Mouse (Mus musculus) intestine, postnatal 0 days (tissue): ENCODE results near the gene H1f0. TPM values are rescaled to one million over a fixed set of nuclear protein-coding genes. Genes with fewer than 3 reads are reported as not detected.
A peak's percentile ranks its signal among the peaks of the same experiment; 100 is the strongest.

Experiments used
- ATAC-seq: fragments of 200-750 bp; cut with Nextera tagmentation; 2 replicates; pipeline ENCODE4 v1.8.0; 2017; ENCODE audit warnings: mild to moderate bottlenecking, moderate TSS enrichment, moderate library complexity
- H3K27ac ChIP-seq: fragments of 300-500 bp; sonication (generic); 2 replicates; pipeline ENCODE4 v1.5.1; 2014; ENCODE audit warnings: mild to moderate bottlenecking, low read depth, low read length, moderate library complexity
- H3K27me3 ChIP-seq: fragments of 300-500 bp; sonication (generic); replicated peaks from 2 replicates; pipeline ENCODE4 v1.6.1; 2014; ENCODE audit warnings: low read length, mixed read lengths; ENCODE audit not compliant: control insufficient read depth, insufficient read depth
- H3K36me3 ChIP-seq: fragments of 300-500 bp; sonication (generic); 2 replicates; pipeline ENCODE4 v1.6.1; 2014; ENCODE audit warnings: mild to moderate bottlenecking, moderate library complexity; ENCODE audit not compliant: control insufficient read depth, insufficient read depth
- H3K4me1 ChIP-seq: fragments of 300-500 bp; sonication (generic); replicated peaks from 2 replicates; pipeline ENCODE4 v1.6.1; 2014; ENCODE audit warnings: antibody characterized with exemption, low read length, mixed read lengths; ENCODE audit not compliant: control insufficient read depth, insufficient read depth
- H3K4me2 ChIP-seq: fragments of 300-500 bp; sonication (generic); replicated peaks from 2 replicates; pipeline ENCODE4 v1.6.1; 2014; ENCODE audit warnings: low read depth, mild to moderate bottlenecking, moderate library complexity
- H3K4me3 ChIP-seq: fragments of 300-500 bp; sonication (generic); 2 replicates; pipeline ENCODE4 v1.5.1; 2014; ENCODE audit warnings: low read depth, low read length
- H3K9ac ChIP-seq: fragments of 300-500 bp; sonication (generic); 2 replicates; pipeline ENCODE4 v1.6.1; 2014; ENCODE audit warnings: mild to moderate bottlenecking, low read depth, low read length
- H3K9me3 ChIP-seq: fragments of 300-500 bp; sonication (generic); 2 replicates; pipeline ENCODE4 v1.6.1; 2016; ENCODE audit warnings: mixed run types; ENCODE audit not compliant: control insufficient read depth
- CTCF ChIP-seq: sonication (generic); IDR thresholded peaks from 2 replicates; pipeline ENCODE4 v1.5.1; 2016; ENCODE audit warnings: low read depth, mild to moderate bottlenecking, control low read depth, antibody characterized with exemption, moderate library complexity
- WGBS: fragments of 180-500 bp; shearing (Covaris S2); extraction: QIAGEN DNeasy Blood & Tissue Kit; methylation state at CpG from one replicate; pipeline ENCODE4 v1.1.7; 2014; 5-methylcytosine and 5-hydroxymethylcytosine counted together
- polyA plus RNA-seq: library from polyadenylated mRNA; unstranded; fragments of >200 nt; fragmentation: Nextera tagmentation; extraction: Ambion mirVana; gene quantifications from 2 replicates; pipeline ENCODE4 v1.2.1, GENCODE M21; 2015

H1f0 gene
- polyA plus RNA-seq, 1 experiment from 2014 or later = 319 TPM

DNA sequence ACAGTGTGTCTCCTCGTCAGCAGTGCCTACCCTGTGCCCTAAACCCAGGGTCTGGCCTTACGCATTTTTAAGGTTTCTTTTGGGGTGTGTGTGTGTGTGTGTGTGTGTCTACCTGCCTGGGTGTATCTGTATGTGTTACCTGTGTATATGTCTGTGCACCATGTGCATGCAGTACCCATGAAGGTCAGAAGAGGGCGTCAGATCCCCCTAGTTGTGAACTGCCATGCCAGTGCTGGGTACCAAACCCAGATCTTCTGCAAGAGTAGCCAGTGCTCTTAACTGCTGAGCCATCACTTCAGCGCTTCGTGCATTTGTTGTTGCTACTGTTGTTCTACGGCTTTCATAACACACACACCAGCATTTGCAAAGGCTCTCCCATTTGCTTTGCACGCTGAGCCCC is 36.0 kb upstream of the H1f0 start:
- H3K27ac ChIP-seq = no peak overlapping the region
- H3K36me3 ChIP-seq = peaks cover 80% of the 10 kb centered on the region
- WGBS = 94% methylated on average over 7 of the region's 7 CpGs
- ATAC-seq = no peak
- H3K27me3 ChIP-seq = no peaks in the 10 kb centered on the region
- no peak overlapping the region for H3K9ac ChIP-seq
- no peaks in the 10 kb centered on the region for H3K9me3 ChIP-seq
- H3K4me2 ChIP-seq = no peak overlapping the region
- H3K4me1 ChIP-seq = no peaks in the 10 kb centered on the region
- no peak overlapping the region for H3K4me3 ChIP-seq
- TF ChIP-seq CTCF = peak; percentile 54

DNA sequence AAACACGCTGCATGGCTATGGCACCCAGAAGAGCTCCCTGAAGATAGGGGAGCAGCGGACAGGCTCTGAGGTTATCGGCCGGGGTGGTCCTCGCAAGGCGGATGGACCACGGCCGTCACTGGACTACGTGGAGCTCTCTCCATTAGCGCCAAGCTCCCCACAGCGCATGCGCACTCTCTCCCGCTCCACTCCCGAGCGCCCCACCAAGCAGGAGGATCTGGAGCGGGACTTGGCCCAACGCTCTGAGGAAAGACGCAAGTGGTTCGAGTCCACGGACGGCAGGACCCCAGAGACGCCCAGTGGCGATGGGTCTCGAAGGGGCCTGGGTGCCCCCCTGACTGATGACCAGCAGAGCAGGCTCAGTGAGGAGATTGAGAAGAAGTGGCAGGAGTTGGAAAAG is 35.3 kb upstream of the H1f0 start:
- Histone ChIP-seq H3K9me3 (no peaks in the 10 kb centered on the region), H3K27me3 (no peaks in the 10 kb centered on the region), H3K4me3 (no peak overlapping the region), H3K36me3 (peaks cover 75% of the 10 kb centered on the region), H3K9ac (no peak overlapping the region), H3K4me1 (no peaks in the 10 kb centered on the region), H3K4me2 (no peak overlapping the region), H3K27ac (no peak overlapping the region)
- WGBS = 96% methylated on average over 24 of the region's 24 CpGs
- no peak for ATAC-seq
- TF ChIP-seq CTCF = no peak

DNA sequence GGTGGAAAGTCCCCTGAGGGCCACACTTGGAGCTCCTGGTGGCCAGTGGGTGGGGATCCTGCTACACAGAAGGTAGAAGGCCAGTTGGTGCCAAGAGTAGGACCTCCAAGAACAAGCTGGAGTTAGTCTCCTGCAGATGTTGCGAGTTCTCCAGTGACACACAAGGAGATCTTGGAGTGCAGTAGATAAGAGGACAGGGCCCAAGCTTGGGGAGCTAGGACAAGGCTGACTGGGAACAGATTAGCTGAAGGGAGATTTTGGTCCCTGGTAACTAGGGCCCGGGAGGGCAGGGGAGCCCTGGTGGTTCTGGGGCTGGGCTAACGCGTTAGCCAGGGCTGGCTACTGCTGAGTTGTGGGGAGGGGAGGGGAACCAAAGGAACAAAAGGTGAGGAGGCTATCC is 32.3 kb upstream of the H1f0 start:
- no peaks in the 10 kb centered on the region for H3K27me3 ChIP-seq
- H3K4me1 ChIP-seq = no peaks in the 10 kb centered on the region
- peaks cover 71% of the 10 kb centered on the region for H3K36me3 ChIP-seq
- H3K4me2 ChIP-seq = no peak overlapping the region
- ATAC-seq = no peak
- H3K9ac ChIP-seq = no peak overlapping the region
- no peak overlapping the region for H3K27ac ChIP-seq
- no peaks in the 10 kb centered on the region for H3K9me3 ChIP-seq
- TF ChIP-seq CTCF = no peak
- WGBS = 94% methylated on average over 4 of the region's 4 CpGs
- no peak overlapping the region for H3K4me3 ChIP-seq

- no peak overlapping the region for H3K4me3 ChIP-seq
- no peaks in the 10 kb centered on the region for H3K27me3 ChIP-seq
- 78% methylated on average over 3 of the region's 3 CpGs for WGBS
- no peaks in the 10 kb centered on the region for H3K9me3 ChIP-seq
- H3K9ac ChIP-seq = no peak overlapping the region
- H3K27ac ChIP-seq = no peak overlapping the region
- TF ChIP-seq CTCF = no peak
- peaks cover 71% of the 10 kb centered on the region for H3K36me3 ChIP-seq
- ATAC-seq = no peak
- H3K4me2 ChIP-seq = no peak overlapping the region
- H3K4me1 ChIP-seq = no peaks in the 10 kb centered on the region
Measured at GRCm38 (mm10) chr15:78996663-78997062, 31.6 kb upstream of the H1f0 start.

- Histone ChIP-seq H3K27me3 (no peaks in the 10 kb centered on the region), H3K4me1 (no peaks in the 10 kb centered on the region), H3K27ac (no peak overlapping the region), H3K4me2 (no peak overlapping the region), H3K9ac (no peak overlapping the region), H3K4me3 (no peak overlapping the region), H3K9me3 (no peaks in the 10 kb centered on the region), H3K36me3 (peaks cover 70% of the 10 kb centered on the region)
- ATAC-seq = no peak
- no peak for TF ChIP-seq CTCF
- WGBS = 66% methylated on average over 8 of the region's 8 CpGs
Measured at GRCm38 (mm10) chr15:78998348-78998747, 29.9 kb upstream of the H1f0 start.

DNA sequence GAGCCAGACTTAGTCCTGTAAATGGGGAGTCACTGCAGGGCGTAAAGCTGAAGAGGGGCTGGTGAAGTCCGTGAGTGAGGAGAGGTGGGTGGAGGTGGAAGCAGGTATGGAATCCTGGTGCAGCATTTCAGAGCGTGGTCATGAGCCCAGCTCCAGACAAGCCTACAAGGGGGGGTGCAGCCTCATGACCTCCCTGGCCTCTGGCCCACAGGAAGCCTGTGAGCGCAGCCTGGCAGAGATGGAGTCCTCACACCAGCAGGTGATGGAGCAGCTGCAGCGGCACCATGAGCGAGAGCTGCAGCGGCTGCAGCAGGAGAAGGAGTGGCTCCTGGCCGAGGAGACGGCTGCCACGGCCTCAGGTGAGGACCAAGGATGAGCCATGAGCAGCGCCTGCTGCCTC is 28.7 kb upstream of the H1f0 start:
- WGBS = 86% methylated on average over 11 of the region's 11 CpGs
- H3K36me3 ChIP-seq = peaks cover 70% of the 10 kb centered on the region
- no peak for TF ChIP-seq CTCF
- no peaks in the 10 kb centered on the region for H3K4me1 ChIP-seq
- no peak overlapping the region for H3K9ac ChIP-seq
- H3K27ac ChIP-seq = no peak overlapping the region
- H3K4me3 ChIP-seq = no peak overlapping the region
- no peaks in the 10 kb centered on the region for H3K9me3 ChIP-seq
- H3K4me2 ChIP-seq = no peak overlapping the region
- no peak for ATAC-seq
- no peaks in the 10 kb centered on the region for H3K27me3 ChIP-seq

- Histone ChIP-seq H3K27me3 (no peaks in the 10 kb centered on the region), H3K9me3 (no peaks in the 10 kb centered on the region), H3K4me3 (no peak overlapping the region), H3K9ac (no peak overlapping the region), H3K4me2 (no peak overlapping the region), H3K36me3 (peaks cover 69% of the 10 kb centered on the region), H3K27ac (no peak overlapping the region), H3K4me1 (no peaks in the 10 kb centered on the region)
- TF ChIP-seq CTCF = no peak
- WGBS = 82% methylated on average over 7 of the region's 7 CpGs
- no peak for ATAC-seq
Measured at GRCm38 (mm10) chr15:79000357-79000791, 27.9 kb upstream of the H1f0 start.
